Mouse (Mus musculus) stomach, postnatal 0 days (tissue): ENCODE results near the gene Pilra.
"Not testable (repeated sequence)": the region's sequence is repeated elsewhere in the genome, so short reads cannot be mapped to it uniquely, and the experiment has no call there.

ENCODE experiments used
- CTCF ChIP-seq: IDR thresholded peaks from 2 replicates; pipeline ENCODE4 v1.5.1; 2016; ENCODE audit warnings: antibody characterized with exemption, low read depth, mild to moderate bottlenecking, moderate library complexity
- EP300 ChIP-seq: optimal IDR thresholded peaks from 2 replicates; pipeline ENCODE3; 2016; ENCODE audit warnings: antibody characterized with exemption

DNA sequence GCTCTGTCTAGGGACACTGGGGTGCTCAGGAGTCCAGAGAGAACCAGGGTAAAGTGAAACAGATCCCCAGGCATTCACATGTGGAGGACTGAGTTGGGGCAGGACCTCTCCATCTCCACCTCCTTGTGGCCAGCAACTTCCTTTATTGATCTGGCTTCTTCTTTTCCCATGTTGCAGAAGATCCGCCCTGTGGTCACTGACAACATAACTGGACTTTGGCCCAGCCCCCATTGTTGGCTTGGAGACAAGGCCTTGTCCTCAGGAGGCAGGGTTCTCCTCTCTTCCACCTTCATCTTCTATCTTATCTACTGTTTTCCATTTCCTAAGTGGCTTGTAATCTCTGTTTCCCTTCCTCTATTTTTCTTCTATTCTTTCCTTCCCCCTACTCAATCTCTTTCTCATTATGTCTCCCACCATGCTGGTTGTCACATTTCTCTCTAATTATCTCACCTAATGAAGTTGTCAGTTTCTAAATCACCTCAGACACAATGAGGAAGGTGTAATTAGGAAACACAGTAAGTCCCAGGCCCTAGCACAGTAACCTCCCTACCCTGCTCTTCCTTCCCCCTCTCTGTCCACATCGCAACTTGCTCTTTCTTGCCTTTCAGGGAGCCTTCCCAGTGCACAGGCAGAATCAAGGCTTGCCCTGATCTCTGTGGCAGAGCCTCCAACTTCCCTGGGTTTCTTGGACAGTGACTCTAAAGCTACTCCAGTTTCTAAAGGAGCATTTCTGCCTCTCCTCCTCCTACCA, 22.1 kb upstream of the Pilra start, which contains the start of gene Pilrb1:
- not testable (repeated sequence) for TF ChIP-seq CTCF, EP300
